Mouse (Mus musculus) right cerebral cortex, postnatal 4 days (tissue): ENCODE data around the gene Inpp4a.

Source experiments
- DNase-seq: peaks from one replicate; pipeline ENCODE4 v3.0.0-alpha.2; 2022

Gene Inpp4a

DNA sequence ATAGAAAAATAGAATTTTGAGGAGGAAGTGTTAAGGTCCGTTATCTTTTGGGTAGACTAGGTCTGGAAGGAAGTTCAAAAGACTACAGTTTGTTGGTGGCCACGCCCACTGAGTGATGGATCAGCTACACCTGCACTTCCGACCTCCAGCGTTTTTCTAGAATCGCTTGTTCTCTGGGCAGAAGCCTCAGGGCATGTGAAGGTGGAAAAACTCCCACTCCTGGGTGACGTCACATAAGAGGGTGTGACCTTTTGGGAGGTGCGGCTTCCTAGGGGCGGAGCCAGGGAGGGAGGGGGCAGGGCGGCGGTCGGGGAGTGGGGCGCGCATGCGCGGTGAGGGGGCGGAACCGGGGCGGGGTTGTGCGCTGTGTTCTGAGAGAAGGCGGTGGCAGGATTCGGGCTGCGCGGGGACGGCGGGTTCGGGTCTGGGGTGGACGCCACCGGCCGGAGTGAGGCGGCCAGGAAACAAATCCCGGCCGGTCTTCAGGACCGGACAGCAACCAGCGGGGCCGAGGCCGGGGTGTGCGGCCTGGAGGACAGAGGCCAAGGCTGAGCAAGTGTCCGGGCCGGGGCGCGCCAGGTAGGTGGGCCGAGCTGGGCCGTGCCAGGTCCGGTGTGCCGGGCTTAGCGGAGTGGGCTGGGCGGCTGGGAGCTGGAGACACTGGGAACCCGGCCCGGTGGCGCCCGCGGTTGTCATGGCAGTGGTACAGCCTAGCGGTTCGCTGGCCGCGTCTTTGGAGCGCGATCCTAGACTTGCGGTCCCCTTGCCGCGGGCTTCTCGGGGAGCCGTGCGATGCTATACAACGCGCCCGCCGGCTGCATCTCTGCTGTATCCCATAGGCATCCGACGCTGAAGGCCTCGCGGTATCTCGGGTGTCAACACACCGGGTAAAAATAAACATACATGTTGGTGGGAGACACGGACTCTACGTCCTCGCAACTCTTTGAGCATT is at the start of gene Inpp4a:
Gene Inpp4a, plus strand, starts transcription at position 326 of the 952 bp plus-strand sequence.
- peak; percentile 99 for DNase-seq

DNA sequence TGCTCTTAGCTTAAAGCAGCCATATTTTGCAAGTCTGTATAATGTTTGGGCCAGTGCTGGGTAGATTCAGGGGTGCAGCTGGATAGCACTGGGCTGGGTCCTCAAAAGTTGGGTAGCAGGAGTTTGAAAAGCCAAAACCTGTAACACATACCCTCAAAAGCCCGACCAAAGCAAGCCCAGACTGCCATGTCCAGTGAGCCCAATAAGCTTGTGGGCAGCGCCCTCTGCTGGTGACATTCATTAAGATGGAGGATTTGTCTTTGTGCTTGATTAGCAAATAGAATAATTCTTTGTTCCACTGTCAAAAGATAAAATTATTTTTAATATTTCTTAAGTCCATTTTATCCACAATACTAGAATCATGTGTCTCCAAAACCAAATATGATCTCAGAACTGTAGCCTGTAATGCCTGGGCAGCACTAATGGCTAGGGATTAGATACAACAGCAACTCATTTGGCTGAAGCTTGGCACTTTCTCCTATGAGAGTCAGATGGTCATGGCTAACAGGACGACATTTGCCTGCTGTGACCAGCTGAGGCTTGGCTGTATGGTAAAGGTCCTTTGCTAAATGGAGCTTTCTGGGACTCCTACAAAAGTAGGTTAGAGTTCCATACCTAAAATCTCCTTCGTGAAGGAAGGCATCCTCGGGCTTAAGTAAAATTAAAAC is 48.9 kb upstream of the Inpp4a start:
- DNase-seq: peak; percentile 96

DNA sequence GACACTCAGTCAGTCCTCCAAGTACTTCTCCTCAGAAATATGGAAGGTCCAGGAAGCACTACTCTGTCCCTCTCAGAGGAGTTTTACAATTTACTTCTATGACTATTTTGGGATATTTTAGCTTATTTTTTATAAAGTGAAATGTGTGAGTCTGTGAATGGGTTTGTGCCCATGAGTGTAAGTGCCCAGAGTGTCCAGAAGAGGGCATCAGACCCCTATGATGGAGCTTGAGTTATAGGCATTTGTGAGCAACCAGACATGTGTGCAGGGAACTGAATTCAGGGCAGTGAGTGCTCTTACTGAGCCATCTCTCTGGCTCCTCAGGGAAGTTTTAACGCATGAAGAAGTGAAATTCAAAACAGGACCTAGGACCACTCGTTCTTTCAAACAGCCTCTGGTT is 41.2 kb upstream of the Inpp4a start:
- no peak for DNase-seq

DNA sequence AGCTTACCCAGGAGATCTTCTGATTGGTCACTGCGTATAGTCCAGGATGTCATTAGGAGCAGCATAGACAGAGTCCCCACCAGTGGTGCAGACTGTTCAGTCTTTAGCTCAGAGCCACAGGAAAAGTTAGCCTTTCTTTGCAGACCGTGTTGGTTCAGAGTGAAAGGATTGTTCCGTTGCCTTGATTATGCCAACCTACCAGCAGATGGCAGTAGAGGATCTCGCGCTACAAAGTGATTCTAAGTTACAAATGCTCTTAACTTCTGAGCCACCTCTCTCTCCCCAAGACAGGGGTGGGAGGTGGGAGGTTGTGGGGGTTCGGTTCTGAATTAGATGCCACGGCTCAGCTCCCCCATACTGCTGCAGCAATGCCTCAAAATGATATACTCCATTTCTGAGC is 27.2 kb upstream of the Inpp4a start:
- DNase-seq: peak; percentile 55

DNA sequence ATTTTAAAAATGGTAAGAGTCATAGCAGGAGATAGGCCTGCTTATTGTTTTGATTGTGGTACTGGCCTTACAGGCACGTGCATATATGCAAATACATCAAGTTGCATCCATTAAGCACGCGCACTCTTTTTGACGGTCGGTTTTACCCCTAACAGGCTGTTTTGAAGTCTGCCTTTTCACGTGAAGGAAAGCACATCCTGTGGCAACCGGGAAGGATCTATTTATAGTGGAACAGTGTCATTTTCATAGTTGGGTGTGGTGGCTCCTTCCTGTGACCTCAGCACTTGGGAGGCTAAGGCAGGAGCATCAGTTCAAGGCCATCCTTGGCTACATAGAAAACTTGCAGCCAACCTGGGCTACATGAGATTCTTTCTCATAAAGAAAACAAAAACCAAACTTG is 13.1 kb upstream of the Inpp4a start:
- no peak for DNase-seq

DNA sequence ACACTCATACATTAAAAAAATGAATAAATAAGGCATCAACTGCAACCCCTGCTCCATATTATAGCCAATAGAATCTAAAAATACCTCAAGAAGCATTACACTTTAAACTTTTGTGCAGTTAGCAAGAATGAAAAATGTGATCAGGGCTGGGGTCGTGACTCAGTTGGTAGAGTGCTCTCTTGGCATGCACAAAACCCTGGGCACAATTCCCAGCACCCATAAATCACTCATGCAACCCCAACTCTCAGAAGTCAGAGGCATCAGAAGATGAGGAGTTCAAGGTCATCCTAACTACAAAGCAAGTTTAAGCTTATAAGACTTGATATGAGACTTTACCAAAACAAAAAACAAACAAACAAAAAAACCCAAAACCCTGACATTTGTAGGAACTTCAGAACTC is 11.9 kb upstream of the Inpp4a start:
- DNase-seq: no peak

DNA sequence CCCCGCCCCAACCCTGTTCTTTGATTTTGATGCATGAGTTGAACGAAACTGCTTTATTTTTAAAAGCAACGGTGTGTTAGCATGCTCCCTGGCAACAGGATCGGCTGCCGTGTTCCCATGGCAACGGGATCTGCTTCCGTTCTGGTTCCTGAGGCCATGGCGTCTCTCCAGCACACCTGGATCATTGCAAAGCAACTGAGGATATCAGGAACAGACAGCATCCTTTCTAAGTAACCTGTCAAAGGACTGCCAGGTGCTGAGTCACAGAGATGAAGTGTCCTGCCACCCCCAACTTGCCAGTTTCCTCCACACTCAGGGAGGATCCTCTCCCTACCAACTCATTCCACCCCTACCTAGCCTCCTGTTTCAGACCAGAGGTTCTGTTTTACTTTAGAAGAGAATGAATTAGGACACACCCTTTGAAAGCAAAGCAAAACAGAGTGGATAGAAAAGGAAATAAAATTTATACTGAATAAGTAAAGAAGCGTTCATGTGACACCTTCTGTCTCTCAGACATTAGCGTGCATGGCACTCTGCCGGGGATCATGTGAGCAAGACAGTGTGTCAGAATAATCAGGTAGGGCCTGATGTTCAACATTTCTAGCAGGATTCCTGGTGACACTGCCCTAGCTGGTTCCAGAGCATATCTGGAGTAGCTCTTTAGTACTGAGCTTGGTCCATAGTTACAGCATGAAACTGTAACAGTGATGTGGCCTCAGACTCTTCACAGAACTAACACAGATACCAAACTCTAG is 11.3 kb upstream of the Inpp4a start:
- peak; percentile 75 for DNase-seq

DNA sequence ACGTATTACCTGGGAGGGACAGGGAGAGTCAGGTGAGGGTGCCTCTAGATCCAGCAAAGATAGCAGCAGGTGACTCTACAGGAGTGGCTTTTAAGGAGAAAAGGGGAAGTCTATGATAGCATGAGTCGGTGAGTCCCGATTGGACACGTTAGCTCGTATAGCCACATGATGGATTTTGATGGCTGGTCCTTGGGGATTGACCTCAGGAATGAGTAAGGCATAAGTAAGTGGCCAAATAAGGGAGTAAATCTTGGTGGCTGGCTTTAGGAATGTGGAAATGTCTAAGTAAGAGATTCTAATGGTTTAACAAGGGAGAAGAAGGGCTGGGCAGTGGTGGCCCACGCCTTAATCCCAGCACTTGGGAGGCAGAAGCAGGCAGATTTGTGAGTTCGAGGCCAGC is 10.7 kb upstream of the Inpp4a start:
- no peak for DNase-seq

DNA sequence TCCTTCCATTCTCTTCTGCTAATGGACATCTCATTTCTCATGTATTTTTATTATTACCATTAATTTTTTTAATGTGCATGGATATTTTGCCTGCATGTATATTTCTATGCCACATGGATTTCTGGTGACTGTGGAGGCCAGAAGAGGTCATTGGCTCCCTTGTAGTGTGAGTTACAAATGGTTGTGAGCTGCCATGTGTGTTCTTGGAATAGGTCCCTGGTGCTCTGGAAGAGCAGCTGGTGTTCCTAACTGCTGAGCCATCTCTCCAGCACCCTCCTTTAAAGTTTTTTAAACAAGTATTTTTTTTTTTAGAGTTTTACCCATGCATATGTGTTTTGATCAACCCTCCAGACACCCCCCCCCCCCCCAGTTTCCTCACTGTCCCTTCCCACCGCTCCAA is 3.3 kb upstream of the Inpp4a start:
- no peak for DNase-seq

DNA sequence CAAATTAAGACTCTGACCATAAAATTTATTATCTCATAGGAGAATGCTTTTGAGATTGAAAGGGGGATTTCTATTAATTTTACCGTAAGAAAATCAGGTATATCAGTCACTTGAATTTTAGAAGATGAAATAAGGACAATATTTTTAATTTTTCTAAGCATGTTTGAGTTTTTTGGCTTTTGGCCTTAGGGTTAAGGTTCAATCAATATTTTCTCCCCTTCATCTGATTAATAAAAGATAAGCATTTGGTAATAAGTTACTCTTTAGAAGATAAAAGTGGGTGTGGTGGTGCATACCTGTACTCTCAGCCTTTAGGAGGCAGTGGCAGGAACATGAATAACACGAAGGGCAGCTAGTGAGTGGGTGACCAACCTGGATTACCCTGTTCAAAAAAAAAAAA is 761 bp upstream of the Inpp4a start:
- DNase-seq: no peak

DNA sequence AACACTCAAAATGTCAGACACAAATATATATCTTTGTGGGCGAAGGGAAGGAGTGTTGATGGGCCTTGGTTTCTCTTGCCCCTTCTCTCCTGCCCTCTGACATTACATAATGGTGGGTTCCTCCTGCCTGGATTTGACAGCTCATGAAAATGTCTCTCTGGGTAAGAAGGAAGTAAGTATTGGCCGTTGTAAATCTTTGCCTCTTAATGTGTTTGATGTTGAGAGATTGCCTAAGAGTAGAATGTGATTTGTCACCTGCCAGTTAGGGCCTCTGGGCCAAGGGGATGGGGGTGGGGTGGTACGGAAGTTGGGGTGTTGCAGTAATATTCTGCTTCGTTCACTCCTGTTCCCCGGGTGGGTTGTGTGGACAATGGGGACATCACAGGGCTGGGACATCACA is 985 bp downstream of the Inpp4a start:
- DNase-seq: no peak

DNA sequence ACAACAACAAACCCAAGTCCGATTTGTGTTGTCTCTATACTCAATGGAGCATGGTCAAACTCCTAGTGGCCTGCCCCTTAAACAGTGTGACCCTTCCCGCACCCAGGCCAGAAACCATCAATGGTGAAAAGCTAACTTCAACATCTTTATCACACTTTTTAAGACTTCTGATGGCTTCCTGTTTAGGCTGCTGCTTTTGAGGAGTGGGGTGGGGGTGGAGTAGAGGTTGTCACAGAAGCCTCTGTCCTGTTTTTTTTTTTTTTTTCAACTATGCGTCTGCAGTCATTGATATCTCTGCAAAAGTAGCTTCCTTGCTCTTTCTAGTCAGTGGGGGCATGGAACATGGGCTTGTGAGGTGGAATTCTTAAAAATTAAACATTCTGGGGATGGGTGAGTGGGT is 3.1 kb downstream of the Inpp4a start:
- no peak for DNase-seq

DNA sequence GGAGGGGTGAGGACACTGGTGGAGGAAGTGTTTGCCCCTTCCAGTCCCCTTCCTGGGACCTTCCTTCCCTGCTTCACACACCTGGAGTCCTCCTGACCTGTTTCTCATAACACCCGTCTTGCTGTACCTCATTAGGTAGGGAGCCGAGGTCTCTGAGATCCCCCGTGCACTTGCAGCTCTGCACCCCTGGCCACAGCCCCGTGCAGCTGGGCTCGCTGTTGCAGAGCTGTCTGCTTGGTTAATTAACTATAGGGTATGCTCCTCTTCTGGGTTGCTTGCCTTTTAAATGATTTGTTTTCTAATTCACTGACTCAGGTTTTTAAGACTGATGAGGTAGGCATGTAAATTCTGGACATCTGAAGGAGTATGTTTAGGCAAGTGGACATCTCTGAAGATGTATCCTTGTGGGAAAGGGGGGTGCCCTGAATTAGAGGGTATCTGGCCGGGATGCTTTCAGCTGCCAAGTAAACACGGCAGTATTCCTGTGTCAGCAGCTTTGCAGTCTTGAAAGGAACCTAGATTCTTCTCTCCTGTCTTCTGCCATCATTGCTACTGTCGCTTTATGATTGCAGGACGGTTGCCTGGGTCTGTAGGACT is 6.1 kb downstream of the Inpp4a start:
- no peak for DNase-seq

DNA sequence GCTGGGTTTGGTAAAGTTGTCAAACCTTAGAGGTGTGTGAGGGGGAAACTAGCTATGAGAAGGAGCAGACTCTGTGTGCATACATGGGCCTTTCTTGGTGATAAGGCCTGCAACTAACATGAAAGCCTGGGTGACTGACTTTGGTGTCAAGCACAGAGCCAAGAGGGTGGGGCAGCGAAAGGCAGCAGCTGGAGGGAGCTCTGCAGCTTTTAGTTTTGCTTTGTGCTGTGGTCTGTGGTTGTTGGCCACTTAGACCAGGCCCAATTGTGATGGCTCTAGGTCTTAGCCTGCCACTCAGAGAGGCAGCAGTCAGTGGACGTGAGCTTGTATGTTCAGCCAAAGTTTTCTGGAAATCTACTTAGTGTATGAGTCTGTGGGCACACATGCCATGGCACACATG is 7.9 kb downstream of the Inpp4a start:
- no peak for DNase-seq

DNA sequence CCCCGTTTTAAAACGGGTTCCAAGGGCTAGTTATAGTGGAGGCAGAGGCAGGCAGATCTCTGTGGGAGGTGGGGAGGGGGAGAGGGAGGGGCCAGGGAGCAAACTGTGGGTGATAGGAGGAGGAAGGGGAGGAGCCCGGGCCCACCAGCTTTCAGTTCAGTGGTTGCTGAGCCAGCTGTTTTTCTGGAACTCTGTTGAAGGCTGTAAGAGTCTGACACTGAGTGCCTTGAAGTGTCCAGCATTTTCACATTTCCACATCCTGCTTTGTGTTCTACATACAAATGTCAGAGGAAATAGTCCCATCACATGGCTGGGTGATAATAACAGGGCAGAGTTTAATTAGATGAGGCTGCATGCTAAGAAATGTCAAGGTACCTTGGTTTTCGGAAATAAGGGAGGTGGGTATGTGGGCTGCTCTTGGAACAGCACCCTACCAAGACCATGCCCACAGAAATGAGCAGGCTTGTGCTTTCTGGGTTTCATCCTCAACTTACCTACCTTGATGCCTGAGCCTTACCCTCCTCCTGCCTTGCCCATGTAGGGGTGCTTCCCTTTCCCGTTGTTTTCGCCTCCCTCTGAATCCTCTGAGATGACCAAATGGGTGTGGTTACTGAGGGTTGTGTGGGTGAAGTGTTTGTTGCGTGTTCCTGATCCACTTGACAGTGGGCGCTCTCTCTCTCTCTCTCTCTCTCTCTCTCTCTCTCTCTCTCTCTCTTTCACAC is 8.5 kb downstream of the Inpp4a start:
- no peak for DNase-seq

DNA sequence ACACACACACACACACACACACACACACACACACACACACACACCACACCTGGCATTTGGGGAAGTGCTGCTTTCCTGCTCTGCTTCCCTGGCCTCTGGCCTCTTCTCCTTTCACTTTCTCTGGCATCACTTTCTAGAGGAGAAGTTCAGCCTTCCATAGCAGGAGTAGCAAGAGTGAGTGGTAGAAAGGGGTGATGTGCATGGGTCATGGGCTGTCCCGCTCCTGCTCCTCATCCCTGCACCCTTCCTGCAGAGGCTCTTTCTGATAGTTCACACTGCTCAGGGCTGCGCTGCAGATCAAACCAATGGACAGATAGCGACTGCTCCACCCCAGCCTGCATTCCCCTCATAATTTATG is 9.1 kb downstream of the Inpp4a start:
- no peak for DNase-seq

DNA sequence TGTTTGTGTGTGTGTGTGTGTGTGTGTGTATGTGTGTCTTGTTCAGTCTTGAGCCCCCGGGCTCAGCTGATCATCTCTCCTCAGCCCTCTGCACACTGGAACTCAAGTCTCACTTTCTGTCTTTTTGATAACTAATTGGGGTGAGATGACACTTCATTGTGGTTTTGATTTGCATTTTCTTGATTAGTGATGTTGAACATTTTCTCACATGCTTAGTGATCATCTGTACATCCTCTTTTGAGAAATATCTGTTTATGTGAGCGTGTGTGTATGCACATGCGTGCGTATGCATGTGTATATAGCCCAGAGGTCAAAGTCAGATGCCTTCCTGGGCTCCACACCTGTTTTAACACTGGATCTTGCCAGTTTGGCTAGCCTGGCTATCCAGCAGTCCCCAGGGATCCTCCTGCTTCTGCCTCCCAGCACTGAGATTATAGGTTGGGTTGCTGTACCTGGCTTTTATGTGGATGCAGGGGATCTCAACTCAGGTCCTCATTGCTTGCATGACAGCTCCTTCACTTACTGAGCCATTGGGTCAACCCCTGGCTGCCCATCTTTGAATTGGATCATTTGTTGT is 10.4 kb downstream of the Inpp4a start:
- no peak for DNase-seq

DNA sequence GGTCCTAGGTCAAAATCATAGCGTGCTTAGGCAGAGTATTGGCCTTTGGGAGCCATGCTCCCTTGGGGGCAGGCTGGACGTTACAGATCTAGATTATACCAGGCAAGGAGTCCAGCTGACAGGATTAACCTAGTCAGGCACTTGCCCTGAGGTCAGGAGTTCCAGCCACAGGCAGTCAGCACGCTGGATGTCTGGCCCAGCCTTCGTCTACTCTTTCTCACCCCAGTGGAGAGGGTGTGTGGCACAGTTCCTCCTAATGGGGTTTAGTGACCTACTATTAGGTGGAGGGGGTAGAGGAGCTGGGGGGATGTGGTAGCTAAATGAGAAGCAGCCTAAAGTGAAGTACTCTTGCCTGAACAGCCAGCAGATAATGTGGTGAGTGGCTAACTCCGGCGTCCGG is 14.7 kb downstream of the Inpp4a start:
- DNase-seq: no peak

DNA sequence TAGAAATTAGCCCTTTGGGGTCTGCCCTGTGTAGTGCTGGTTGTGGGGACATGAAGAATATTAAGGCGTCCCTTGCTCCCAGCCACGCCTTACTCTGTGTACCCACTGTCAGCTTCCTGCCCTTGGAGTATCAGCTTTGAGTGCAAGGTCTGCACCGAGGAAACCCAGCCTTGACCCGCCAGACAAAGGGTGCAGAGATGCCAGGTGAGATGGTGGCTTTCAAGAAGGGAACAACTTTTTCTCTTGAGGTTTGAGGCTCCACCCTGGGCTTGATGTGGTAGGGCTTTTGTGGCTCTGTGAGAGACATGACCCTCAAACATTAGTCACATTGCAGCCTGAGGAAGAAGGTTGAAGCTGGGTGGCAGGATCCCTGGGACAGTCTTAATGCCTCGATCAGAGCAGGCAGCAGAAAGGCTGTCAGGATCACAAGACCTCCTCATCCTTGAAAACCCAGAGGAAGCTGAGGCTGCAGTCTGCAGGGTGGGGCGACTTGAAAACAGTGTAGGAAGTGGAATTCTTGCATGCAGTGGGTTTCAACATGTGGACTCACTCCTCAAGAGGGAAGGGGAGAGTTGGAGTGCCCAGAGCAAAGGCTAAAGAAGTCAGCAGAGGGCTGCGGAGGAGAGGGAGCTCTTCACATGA is 18.1 kb downstream of the Inpp4a start:
- no peak for DNase-seq

DNA sequence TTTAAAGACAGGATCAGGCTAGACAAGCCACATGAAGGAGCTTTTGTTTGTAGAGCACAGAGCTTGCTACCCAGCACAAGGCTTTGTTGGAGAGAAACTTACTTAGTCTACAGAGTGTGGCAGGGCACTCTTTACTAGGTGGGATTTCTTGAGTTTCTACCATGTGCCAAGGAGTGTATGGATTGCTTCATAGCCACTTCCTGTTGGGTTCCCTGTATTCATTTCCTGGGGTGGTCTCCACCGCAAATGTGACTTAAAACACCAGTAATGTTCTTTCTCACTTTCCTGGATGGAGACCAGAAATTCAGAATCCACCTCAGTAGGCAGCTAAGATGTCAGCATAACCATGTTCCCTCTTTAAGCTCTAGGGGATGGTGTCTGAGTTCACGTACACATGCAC is 18.9 kb downstream of the Inpp4a start:
- DNase-seq: no peak

DNA sequence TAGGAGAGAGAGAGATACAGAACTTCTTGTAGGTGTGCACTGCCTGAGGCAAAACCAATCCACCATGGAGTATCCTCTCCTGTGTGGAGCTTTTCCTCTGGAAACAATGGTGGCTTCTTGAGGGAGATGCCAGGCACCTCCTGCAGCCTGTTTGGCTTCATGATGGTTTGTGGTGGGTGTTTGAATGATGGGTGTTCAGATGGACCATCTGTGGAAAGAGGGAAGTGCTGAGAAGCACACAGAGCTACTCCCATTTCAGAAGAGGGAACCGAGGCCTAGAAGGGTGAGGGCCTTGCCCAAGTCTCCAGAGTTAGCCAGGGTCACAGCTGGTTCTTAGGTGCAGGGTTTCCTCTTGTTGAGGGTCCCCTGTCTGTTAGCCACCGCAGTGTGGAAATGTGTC is 23.0 kb downstream of the Inpp4a start:
- no peak for DNase-seq

DNA sequence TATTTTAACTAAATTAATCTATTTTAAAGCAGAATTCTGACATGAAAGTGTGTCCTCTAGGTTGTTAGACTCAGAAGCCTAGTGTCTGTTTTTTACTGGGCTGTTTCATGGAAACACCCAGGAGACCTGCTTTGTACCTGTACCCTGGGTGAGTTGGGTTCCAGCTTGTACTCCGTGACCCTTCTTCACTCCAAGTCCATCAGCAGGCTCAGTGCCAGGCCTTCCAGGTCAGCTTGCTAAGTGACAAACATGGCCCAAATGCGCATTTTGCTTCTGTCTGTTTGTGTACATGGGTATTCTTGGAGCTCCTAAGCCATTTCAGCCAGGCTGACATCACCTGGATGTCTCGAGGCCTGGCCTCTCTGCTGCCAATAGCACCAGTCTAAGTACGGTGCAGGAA is 23.5 kb downstream of the Inpp4a start:
- DNase-seq: no peak
